ENCODE assay signal across 12 mouse cellular contexts in genomic region chr10:78360290-78360711, GRCm38 (mm10). TPM values are rescaled to one million over a fixed set of nuclear protein-coding genes. Genes with fewer than 3 reads are reported as not detected.
A peak's percentile ranks its signal among the peaks of the same experiment; 100 is the strongest.
DNase-seq lines count a peak whose midpoint lies in the region; ATAC-seq lines count a peak whose summit lies in the region.
"Had no signal": no experiment of that assay in that cellular context is flagged by ENCODE, and none has a peak within 500 bp of the region (broad histone marks: within the 10 kb centered on the region; RNA-seq: fewer than 3 reads in every experiment).

No protein-coding gene starts in this region.

- peak; percentile 15 to 37 for DNase-seq in kidney, adult 8-10 months
- peak; percentile 87 for DNase-seq in NIH3T3 (ENCODE audit: low read depth)
- DNase-seq in gonadal fat pad, adult 2 months (ENCODE audit: low read depth), result peak; percentile 98
- no peak for DNase-seq in spleen, postnatal 4 days (ENCODE audit: low spot score in 2 of 2)
- DNase-seq: liver, embryonic 13.5 days; retina, postnatal 1 day; thymus, adult 18-20 months had no signal

- 79% methylated on average over 3 of the region's 3 CpGs for WGBS in kidney, embryonic 16.5 days

- H3K27ac ChIP-seq in kidney, embryonic 16.5 days (ENCODE audit: low read length), result no peak overlapping the region
- H3K27ac ChIP-seq: heart, embryonic 13.5 days; liver, embryonic 13.5 days; midbrain, embryonic 12.5 days had no signal

- no peak overlapping the region; the same call in 1 of the 2 replicates for H3K9ac ChIP-seq in kidney, embryonic 16.5 days (replicated peaks; ENCODE audit: low read length)
- H3K9ac ChIP-seq: heart, embryonic 13.5 days; liver, embryonic 13.5 days; midbrain, embryonic 12.5 days had no signal

- no peak for ATAC-seq in kidney, embryonic 16.5 days (ENCODE audit: low FRiP score, low TSS enrichment)
- ATAC-seq in cerebellum, adult (ENCODE audit: insufficient number of reproducible peaks, low FRiP score, low TSS enrichment), result peak; percentile 62
- no peak for ATAC-seq in granulocyte monocyte progenitor cell, adult 5-6 weeks (replicated peaks; ENCODE audit: poor library complexity, severe bottlenecking)

- no peaks in the 10 kb centered on the region for H3K27me3 ChIP-seq in kidney, embryonic 16.5 days (ENCODE audit: insufficient read depth, low read length)
- H3K27me3 ChIP-seq: heart, embryonic 13.5 days; midbrain, embryonic 12.5 days had no signal

- no peaks in the 10 kb centered on the region for H3K36me3 ChIP-seq in kidney, embryonic 16.5 days (ENCODE audit: insufficient read depth, low read length)
- H3K36me3 ChIP-seq: heart, embryonic 13.5 days; liver, embryonic 13.5 days; midbrain, embryonic 12.5 days had no signal

- peaks cover 9% of the 10 kb centered on the region; the same call in 1 of the 2 replicates for H3K4me1 ChIP-seq in kidney, embryonic 16.5 days (ENCODE audit: insufficient read depth, low read length)
- H3K4me1 ChIP-seq: heart, embryonic 13.5 days; midbrain, embryonic 12.5 days had no signal

- H3K9me3 ChIP-seq in kidney, embryonic 16.5 days (ENCODE audit: low read length), result no peaks in the 10 kb centered on the region
- H3K9me3 ChIP-seq: heart, embryonic 13.5 days; liver, embryonic 13.5 days; midbrain, embryonic 12.5 days had no signal

- no peak overlapping the region for H3K4me3 ChIP-seq in kidney, embryonic 16.5 days (ENCODE audit: low read length)
- H3K4me3 ChIP-seq: heart, embryonic 13.5 days; liver, embryonic 13.5 days; midbrain, embryonic 12.5 days had no signal

- H3K4me2 ChIP-seq in kidney, embryonic 16.5 days (replicated peaks; ENCODE audit: low read depth, low read length), result no peak overlapping the region
- H3K4me2 ChIP-seq: heart, embryonic 13.5 days; liver, embryonic 13.5 days; midbrain, embryonic 12.5 days had no signal

RNA-seq across cellular contexts. Expression of gene Agpat3, which starts 8.0 kb away (rescaled TPM):
- 48.2 and 81.9 TPM in 2 replicates for polyA plus RNA-seq in kidney, embryonic 16.5 days (2015; fragmentation: Nextera tagmentation; extraction: Ambion mirVana)
- polyA plus RNA-seq in gonadal fat pad, adult 2 months (2012; rRNA removed), result 625 and 807 TPM in 2 replicates
- 0.19 and 0.39 TPM in 2 replicates for total RNA-seq in granulocyte monocyte progenitor cell, adult 5-6 weeks (2014; fragmentation: Nextera tagmentation)
- total RNA-seq in granulocyte monocyte progenitor cell, adult 5-6 weeks (2017), result 0.52 and 0.88 TPM in 2 replicates

RNA-seq across cellular contexts. Expression of gene Rrp1, which starts 52.5 kb away (rescaled TPM):
- 325 and 328 TPM in 2 replicates for polyA plus RNA-seq in kidney, embryonic 16.5 days (2015; fragmentation: Nextera tagmentation; extraction: Ambion mirVana)
- 94.1 and 150 TPM in 2 replicates for polyA plus RNA-seq in gonadal fat pad, adult 2 months (2012; rRNA removed)
- total RNA-seq in granulocyte monocyte progenitor cell, adult 5-6 weeks (2014; fragmentation: Nextera tagmentation), result 130 and 159 TPM in 2 replicates
- 404 and 430 TPM in 2 replicates for total RNA-seq in granulocyte monocyte progenitor cell, adult 5-6 weeks (2017)

Comparison
In these comparisons a context has a peak if more than half of its experiments do, and no peak if none do; other contexts are left out.
1. DNase-seq: peak in kidney, adult 8-10 months (2 of 2), NIH3T3 (single experiment) and gonadal fat pad, adult 2 months (single experiment); none in spleen, postnatal 4 days (0 of 2).